Mouse (Mus musculus): ENCODE results near the gene Znrf4.

Znrf4 gene

GRCm38 (mm10) chr17:56464345-56464744, 47.9 kb downstream of the Znrf4 start:
- no peak for DNase-seq

GRCm38 (mm10) chr17:56463500-56463899, 48.7 kb downstream of the Znrf4 start:
- DNase-seq, result no peak

GRCm38 (mm10) chr17:56462835-56463455, 49.3 kb downstream of the Znrf4 start:
- DNase-seq, result peak in 1 of 2 experiments; percentile 29

- DNase-seq, result peak; percentile 81 to 87
Observed at GRCm38 (mm10) chr17:56461771-56462743, 50.2 kb downstream of the Znrf4 start.

Measured in cerebellum, postnatal 36 days (tissue).